Mouse (Mus musculus) E14TG2a.4 (cell line): ENCODE data around the gene Alcam.

Experiments used
- CTCF ChIP-seq: conservative IDR thresholded peaks from 2 replicates; pipeline ENCODE4 v1.5.1; 2014; ENCODE audit warnings: low read length
- NANOG ChIP-seq: IDR thresholded peaks from 2 replicates; pipeline ENCODE4 v1.6.1; 2014; ENCODE audit warnings: borderline replicate concordance, low read length, mixed read lengths
- POU5F1 ChIP-seq: IDR thresholded peaks from 2 replicates; pipeline ENCODE4 v1.6.1; 2014; ENCODE audit warnings: low read length, borderline replicate concordance

GRCm38 (mm10) chr16:52302790-52303531 lies 150.9 kb downstream of the Alcam start:
- TF ChIP-seq CTCF (no peak), POU5F1 (no peak), NANOG (no peak)
